Mouse (Mus musculus) kidney, postnatal 4 days (tissue): Measurements from ENCODE around the gene Gm11034.

Experiments
- DNase-seq, 2 experiments: peaks; one replicate each; pipeline ENCODE4 v3.0.0; 2021; ENCODE audit warnings: mixed read lengths in 2 of 2

Gm11034 gene

DNA sequence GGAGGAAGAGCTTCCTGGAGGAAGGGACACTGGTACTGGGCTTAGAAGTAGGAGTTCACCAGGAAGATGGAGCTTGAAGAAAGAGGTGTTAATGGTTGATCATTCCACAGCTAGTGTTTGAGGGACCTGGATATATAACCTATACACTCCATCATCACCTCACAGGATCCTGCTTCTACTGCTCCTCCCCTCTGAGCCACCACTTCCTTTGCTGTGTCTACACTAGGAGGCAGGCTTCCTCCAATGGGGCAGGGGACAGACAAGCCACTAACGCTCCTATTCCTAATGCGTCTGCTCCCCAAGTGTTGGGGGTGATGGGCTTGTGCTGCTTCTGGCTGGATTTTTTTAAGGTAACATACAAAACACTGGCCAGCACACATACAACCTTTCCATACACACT lies 2.7 kb downstream of the Gm11034 start:
- DNase-seq, result no peak

DNA sequence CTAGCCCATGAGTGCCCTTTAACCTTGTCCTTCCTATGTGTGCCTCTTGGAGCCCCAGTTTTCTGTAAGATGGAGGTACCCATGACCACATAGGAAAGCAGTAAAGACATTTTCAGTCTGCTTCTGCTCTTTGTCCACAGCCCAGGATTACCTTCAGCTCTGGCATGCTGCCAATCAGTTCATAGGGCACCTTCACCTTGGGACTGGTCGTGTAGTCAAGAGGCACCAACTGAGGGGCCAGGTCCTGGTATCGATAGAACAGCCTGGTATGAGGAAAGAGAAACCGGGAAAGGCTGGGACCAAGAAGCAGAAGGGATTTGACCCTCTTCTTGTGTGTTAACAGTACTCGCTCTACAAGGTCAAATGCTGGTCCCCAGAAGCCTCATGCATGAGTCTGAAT lies 3.2 kb downstream of the Gm11034 start:
- DNase-seq, result no peak

- no peak for DNase-seq
Measured at GRCm38 (mm10) chr8:72208582-72208981, 4.9 kb downstream of the Gm11034 start.

DNA sequence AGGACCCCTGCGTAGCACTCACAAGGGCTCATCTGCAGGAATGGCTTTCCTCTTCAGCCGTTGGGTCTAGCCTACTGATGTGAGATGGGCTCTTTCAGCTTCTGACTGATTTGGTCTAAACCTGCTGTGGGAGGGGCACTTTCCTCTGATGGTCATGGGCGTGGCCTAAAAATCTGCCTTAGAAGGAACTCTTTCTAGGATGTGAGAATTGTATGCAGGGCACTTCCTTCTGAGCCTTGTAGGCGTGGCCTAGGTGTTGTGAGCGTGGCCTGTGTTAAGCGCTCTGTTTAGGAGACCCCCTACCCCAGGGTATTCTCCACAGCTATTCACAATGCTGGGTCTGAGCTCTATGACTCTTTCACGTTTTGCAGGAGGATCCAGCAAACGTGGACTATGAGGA lies 15.4 kb downstream of the Gm11034 start:
- DNase-seq, result no peak

GRCm38 (mm10) chr8:72192065-72192464 lies 21.4 kb downstream of the Gm11034 start:
- no peak for DNase-seq

DNA sequence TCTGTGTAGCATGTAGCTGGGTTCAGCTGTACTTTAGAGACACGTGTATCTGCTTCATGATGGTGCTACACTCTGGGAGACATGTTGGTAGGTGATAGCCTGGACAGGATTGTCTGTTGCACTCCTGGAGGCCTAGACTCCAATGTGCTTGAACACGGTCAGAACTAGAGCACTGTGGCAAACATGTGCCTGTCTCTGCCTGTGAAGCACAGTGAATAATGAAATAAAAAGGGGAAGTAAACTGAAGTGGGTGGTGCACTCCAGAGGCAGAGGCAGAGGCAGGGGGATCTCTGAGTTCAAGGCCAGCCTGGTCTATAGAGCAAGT lies 23.3 kb downstream of the Gm11034 start:
- DNase-seq, result no peak

GRCm38 (mm10) chr8:72189417-72190214 lies 23.8 kb downstream of the Gm11034 start, which contains the start of gene Hsh2d:
TSS of gene Hsh2d (plus strand) at chr8:72189638.
- DNase-seq, result peak in 1 of 2 experiments; percentile 30

DNA sequence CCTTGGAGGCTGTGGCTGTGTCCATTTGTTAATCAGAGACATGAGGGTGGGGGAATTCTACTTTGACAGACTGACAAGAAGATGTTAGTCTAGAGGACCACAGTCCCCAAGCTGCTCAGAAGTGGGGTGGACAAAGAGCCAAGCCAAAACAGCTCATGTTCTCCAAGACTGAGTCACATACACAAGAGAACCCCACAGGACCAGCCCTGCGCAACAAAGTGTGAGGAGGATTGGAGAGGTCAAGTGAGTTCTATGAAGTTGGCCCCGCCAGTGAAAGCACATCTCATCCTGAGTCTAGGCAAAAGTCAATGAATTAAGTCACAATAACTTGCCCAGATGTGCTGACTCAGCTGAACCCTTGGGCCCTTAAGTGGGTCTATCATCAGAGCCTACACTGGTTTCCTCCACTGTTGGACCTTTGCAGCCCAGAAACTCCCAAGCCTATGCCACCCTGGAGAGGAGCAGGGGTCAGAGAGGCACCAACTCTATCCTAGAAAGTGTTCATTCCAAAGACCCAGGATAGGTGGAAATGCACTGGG lies 25.6 kb downstream of the Gm11034 start:
- no peak for DNase-seq

- DNase-seq, result no peak
Measured at GRCm38 (mm10) chr8:72183554-72184202, 29.8 kb downstream of the Gm11034 start.

DNA sequence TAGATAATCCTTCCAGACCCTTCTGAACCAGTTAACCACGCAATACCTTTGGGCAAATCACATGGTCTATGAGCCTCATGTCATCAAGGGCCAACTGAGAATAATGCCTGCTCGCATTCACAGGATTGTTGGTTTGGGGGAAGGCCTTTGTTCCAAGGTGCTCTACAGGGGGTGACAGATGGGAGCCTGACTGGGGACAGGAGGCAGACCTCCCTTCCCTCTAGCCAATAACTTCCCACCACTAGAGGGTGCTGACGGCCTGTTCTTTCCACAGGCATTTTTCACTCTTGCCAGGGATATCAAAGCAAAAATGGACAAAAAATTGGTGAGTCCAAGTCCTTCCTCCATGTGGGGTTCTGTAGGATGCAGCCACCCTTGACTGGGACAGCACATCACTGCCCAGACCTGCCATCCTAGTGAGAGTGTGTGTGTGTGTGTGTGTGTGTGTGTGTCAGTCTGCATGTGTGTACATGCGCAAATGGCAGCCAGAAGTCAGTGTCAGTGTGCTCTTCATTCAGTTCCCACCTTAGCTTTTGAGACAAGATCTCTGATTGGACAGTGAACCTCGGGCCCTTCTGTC lies 36.0 kb downstream of the Gm11034 start:
- DNase-seq, result peak; percentile 84

GRCm38 (mm10) chr8:72169681-72170249 lies 43.7 kb downstream of the Gm11034 start:
- peak in 1 of 2 experiments; percentile 42 for DNase-seq

DNA sequence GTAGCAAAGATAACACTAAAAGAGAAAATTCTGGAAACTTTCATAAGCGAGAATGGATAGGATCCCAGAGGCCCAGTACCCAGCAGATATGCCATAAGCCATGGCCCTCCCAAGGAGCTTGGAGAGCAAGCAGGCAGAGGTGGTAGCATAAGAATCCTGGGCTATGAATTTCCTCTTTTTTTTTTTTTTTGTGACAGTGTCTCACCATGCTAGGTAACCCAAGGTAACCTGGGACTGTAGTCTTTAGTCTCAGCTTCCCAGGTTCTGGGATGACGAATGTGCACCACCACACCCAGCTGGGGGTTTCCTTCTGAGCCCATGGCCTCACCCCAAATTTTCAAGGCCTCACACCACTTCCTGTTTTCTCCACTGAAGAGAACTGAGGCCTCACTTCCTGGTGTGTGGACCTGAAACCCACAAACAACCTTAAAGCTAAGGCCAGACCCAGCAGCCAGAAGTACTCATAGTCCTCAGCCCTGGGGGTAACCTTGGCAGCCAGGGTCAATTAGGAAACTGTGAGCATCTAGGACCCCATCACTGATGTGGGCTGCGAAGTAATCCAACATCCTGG lies 44.3 kb downstream of the Gm11034 start:
- no peak for DNase-seq
